ENCODE assay signal across 1 mouse cellular context in the genomic region with DNA sequence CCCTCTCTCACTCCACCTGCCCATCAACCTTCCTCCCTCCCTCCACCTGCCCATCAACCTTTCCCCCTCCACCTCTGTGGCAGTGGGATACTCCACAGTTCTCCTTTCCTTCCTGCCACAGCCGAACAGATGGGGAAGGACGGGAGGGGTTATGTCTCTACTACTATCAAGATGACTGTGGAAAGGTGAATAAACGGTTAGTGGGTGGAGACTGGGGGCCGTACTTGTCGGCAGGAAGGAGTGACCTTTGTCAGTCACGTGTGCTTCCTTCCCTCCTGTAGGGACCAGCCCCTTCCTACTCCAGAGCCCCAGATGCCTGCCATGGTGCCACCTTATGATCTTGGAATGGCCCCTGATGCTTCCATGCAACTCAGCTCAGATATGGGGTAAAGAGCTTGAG.
TF ChIP-seq lines count a peak whose summit lies in the region.

No protein-coding gene starts in this region.

TF ChIP-seq in CH12.LX, 34 proteins besides CTCF, POLR2A, EP300 and RAD21:
- TF ChIP-seq USF2 (conservative IDR thresholded peaks at IDR 0.05; ENCODE audit: low read depth, low read length): 0 out of 2 replicates have a peak, but pooled peaks have one; percentile 18
- no peak for TF ChIP-seq MYC (IDR thresholded peaks at IDR 0.05; ENCODE audit: low read depth, low read length)
